Mouse (Mus musculus): ENCODE measurements around the gene Elovl6. TPM values are rescaled to one million over a fixed set of nuclear protein-coding genes. Genes with fewer than 3 reads are reported as not detected.

The Elovl6 gene
- total and polyA plus RNA-seq, 2 experiments from 2014 or later: 44.3 to 46.6 TPM

GRCm38 (mm10) chr3:129633518-129633917, 101.4 kb downstream of the Elovl6 start:
- ATAC-seq (ENCODE audit: low FRiP score) (no peak), DNase-seq (ENCODE audit: low spot score) (no peak)
- no peak overlapping the region for H3K9ac ChIP-seq (replicated peaks; ENCODE audit: low read length, poor library complexity, severe bottlenecking)
- no peaks in the 10 kb centered on the region for H3K9me3 ChIP-seq (ENCODE audit: low read length)
- H3K4me3 ChIP-seq (ENCODE audit: low read depth, low read length): no peak overlapping the region
- H3K4me1 ChIP-seq (ENCODE audit: insufficient read depth, low read length): no peaks in the 10 kb centered on the region
- no peak overlapping the region for H3K4me2 ChIP-seq (ENCODE audit: low read depth, low read length, poor library complexity, severe bottlenecking)
- no peak for TF ChIP-seq CTCF (IDR thresholded peaks at IDR 0.05)
- 67% methylated on average over 8 of the region's 8 CpGs for WGBS
- 0 out of 2 replicates have a peak, but pooled peaks cover 4% of the 10 kb centered on the region for H3K36me3 ChIP-seq (ENCODE audit: insufficient read depth, low read length)
- no peak overlapping the region for H3K27ac ChIP-seq (ENCODE audit: low read depth, low read length)
- H3K27me3 ChIP-seq (ENCODE audit: insufficient read depth, low read length): no peaks in the 10 kb centered on the region

GRCm38 (mm10) chr3:129634260-129634901, 102.2 kb downstream of the Elovl6 start:
- WGBS: 78% methylated on average over 11 of the region's 11 CpGs
- Histone ChIP-seq H3K9ac (replicated peaks; ENCODE audit: low read length, poor library complexity, severe bottlenecking) (no peak overlapping the region), H3K4me1 (ENCODE audit: insufficient read depth, low read length) (no peaks in the 10 kb centered on the region), H3K27ac (ENCODE audit: low read depth, low read length) (no peak overlapping the region), H3K36me3 (ENCODE audit: insufficient read depth, low read length) (0 out of 2 replicates have a peak, but pooled peaks cover 4% of the 10 kb centered on the region), H3K27me3 (ENCODE audit: insufficient read depth, low read length) (no peaks in the 10 kb centered on the region), H3K4me3 (ENCODE audit: low read depth, low read length) (no peak overlapping the region), H3K9me3 (ENCODE audit: low read length) (no peaks in the 10 kb centered on the region), H3K4me2 (ENCODE audit: low read depth, low read length, poor library complexity, severe bottlenecking) (no peak overlapping the region)
- peak; percentile 79 for TF ChIP-seq CTCF (IDR thresholded peaks at IDR 0.05)
- 0 out of 2 replicates have a peak, but pooled peaks have one; percentile 68 for ATAC-seq (ENCODE audit: low FRiP score)
- peak; percentile 77 for DNase-seq (ENCODE audit: low spot score)

GRCm38 (mm10) chr3:129637446-129637845, 105.3 kb downstream of the Elovl6 start:
- Histone ChIP-seq H3K27ac (ENCODE audit: low read depth, low read length) (no peak overlapping the region), H3K27me3 (ENCODE audit: insufficient read depth, low read length) (no peaks in the 10 kb centered on the region), H3K9me3 (ENCODE audit: low read length) (no peaks in the 10 kb centered on the region), H3K4me1 (ENCODE audit: insufficient read depth, low read length) (no peaks in the 10 kb centered on the region), H3K4me2 (ENCODE audit: low read depth, low read length, poor library complexity, severe bottlenecking) (no peak overlapping the region), H3K9ac (replicated peaks; ENCODE audit: low read length, poor library complexity, severe bottlenecking) (no peak overlapping the region), H3K36me3 (ENCODE audit: insufficient read depth, low read length) (no peaks in the 10 kb centered on the region), H3K4me3 (ENCODE audit: low read depth, low read length) (no peak overlapping the region)
- WGBS: 91% methylated on average over 6 of the region's 6 CpGs
- DNase-seq (ENCODE audit: low spot score) (no peak), ATAC-seq (ENCODE audit: low FRiP score) (no peak)
- no peak for TF ChIP-seq CTCF (IDR thresholded peaks at IDR 0.05)

GRCm38 (mm10) chr3:129639701-129640100, 107.5 kb downstream of the Elovl6 start:
- no peaks in the 10 kb centered on the region for H3K27me3 ChIP-seq (ENCODE audit: insufficient read depth, low read length)
- ATAC-seq (ENCODE audit: low FRiP score): no peak
- no peak for DNase-seq (ENCODE audit: low spot score)
- no peak overlapping the region for H3K9ac ChIP-seq (replicated peaks; ENCODE audit: low read length, poor library complexity, severe bottlenecking)
- WGBS: 70% methylated on average over 5 of the region's 5 CpGs
- H3K4me2 ChIP-seq (ENCODE audit: low read depth, low read length, poor library complexity, severe bottlenecking): no peak overlapping the region
- no peaks in the 10 kb centered on the region for H3K9me3 ChIP-seq (ENCODE audit: low read length)
- TF ChIP-seq CTCF (IDR thresholded peaks at IDR 0.05): no peak
- no peak overlapping the region for H3K27ac ChIP-seq (ENCODE audit: low read depth, low read length)
- no peaks in the 10 kb centered on the region for H3K4me1 ChIP-seq (ENCODE audit: insufficient read depth, low read length)
- no peak overlapping the region for H3K4me3 ChIP-seq (ENCODE audit: low read depth, low read length)
- no peaks in the 10 kb centered on the region for H3K36me3 ChIP-seq (ENCODE audit: insufficient read depth, low read length)

GRCm38 (mm10) chr3:129640211-129641000, 108.3 kb downstream of the Elovl6 start:
- no peak overlapping the region for H3K4me3 ChIP-seq (ENCODE audit: low read depth, low read length)
- no peaks in the 10 kb centered on the region for H3K36me3 ChIP-seq (ENCODE audit: insufficient read depth, low read length)
- no peak overlapping the region for H3K27ac ChIP-seq (ENCODE audit: low read depth, low read length)
- DNase-seq (ENCODE audit: low spot score) (peak; percentile 52), ATAC-seq (ENCODE audit: low FRiP score) (peak; percentile 71)
- H3K27me3 ChIP-seq (ENCODE audit: insufficient read depth, low read length): no peaks in the 10 kb centered on the region
- H3K9ac ChIP-seq (replicated peaks; ENCODE audit: low read length, poor library complexity, severe bottlenecking): no peak overlapping the region
- 43% methylated on average over 10 of the region's 10 CpGs for WGBS
- no peaks in the 10 kb centered on the region for H3K9me3 ChIP-seq (ENCODE audit: low read length)
- H3K4me2 ChIP-seq (ENCODE audit: low read depth, low read length, poor library complexity, severe bottlenecking): no peak overlapping the region
- no peaks in the 10 kb centered on the region for H3K4me1 ChIP-seq (ENCODE audit: insufficient read depth, low read length)
- TF ChIP-seq CTCF (IDR thresholded peaks at IDR 0.05): no peak

- no peaks in the 10 kb centered on the region for H3K4me1 ChIP-seq (ENCODE audit: insufficient read depth, low read length)
- no peaks in the 10 kb centered on the region for H3K36me3 ChIP-seq (ENCODE audit: insufficient read depth, low read length)
- H3K9ac ChIP-seq (replicated peaks; ENCODE audit: low read length, poor library complexity, severe bottlenecking): no peak overlapping the region
- TF ChIP-seq CTCF (IDR thresholded peaks at IDR 0.05): no peak
- no peak overlapping the region for H3K27ac ChIP-seq (ENCODE audit: low read depth, low read length)
- no peaks in the 10 kb centered on the region for H3K27me3 ChIP-seq (ENCODE audit: insufficient read depth, low read length)
- ATAC-seq (ENCODE audit: low FRiP score): no peak
- 88% methylated on average over 7 of the region's 7 CpGs for whole genome bisulfite sequencing
- H3K4me3 ChIP-seq (ENCODE audit: low read depth, low read length): no peak overlapping the region
- no peak overlapping the region for H3K4me2 ChIP-seq (ENCODE audit: low read depth, low read length, poor library complexity, severe bottlenecking)
- no peaks in the 10 kb centered on the region for H3K9me3 ChIP-seq (ENCODE audit: low read length)
- no peak for DNase-seq (ENCODE audit: low spot score)
Measured at GRCm38 (mm10) chr3:129641621-129642020, 109.5 kb downstream of the Elovl6 start.

Measured in midbrain, postnatal 0 days (tissue).